Mouse (Mus musculus): ENCODE data around the gene Smoc1.

The Smoc1 gene

DNA sequence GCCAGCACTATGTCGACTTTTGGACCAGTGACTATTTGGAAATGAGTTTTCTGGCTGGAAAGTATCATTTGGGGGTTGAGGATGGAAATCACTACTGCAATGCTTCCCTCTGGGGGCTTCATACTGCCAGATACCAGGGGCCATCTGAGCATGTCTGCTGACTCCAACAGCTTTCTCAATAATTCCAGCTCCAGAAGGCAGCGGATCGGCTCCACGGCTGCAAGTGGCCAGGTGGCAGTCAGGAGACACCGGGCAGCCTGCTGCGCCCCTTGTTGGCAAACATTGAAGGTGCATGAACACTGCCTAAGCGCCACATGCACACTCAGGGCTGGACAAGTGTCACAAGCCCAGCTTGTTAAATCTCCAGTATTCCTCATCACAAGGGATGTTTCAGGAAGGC is 2.2 kb upstream of the Smoc1 start:
- in situ Hi-C loops (cut with MseI, MboI), result no loop called here

DNA sequence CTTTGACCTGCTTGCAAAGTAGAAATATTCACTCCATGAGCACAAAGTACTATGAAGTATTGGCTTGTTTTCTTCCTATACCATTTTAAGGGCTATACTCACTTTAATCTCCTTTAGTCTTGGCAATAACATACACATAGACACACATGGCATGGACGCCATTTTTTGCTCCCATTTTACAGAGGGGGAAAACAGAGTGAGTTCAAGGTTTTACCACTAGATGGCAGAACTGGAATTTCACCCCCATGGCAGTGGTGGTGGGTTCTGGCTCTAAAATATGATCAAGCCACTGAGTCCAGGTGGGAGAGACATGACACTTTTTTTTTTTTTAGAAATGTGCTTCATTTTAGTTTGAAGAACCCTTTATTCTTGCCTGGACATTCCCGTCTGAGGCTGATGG is 1.6 kb upstream of the Smoc1 start:
- in situ Hi-C loops (cut with MseI, MboI), result no loop called here

DNA sequence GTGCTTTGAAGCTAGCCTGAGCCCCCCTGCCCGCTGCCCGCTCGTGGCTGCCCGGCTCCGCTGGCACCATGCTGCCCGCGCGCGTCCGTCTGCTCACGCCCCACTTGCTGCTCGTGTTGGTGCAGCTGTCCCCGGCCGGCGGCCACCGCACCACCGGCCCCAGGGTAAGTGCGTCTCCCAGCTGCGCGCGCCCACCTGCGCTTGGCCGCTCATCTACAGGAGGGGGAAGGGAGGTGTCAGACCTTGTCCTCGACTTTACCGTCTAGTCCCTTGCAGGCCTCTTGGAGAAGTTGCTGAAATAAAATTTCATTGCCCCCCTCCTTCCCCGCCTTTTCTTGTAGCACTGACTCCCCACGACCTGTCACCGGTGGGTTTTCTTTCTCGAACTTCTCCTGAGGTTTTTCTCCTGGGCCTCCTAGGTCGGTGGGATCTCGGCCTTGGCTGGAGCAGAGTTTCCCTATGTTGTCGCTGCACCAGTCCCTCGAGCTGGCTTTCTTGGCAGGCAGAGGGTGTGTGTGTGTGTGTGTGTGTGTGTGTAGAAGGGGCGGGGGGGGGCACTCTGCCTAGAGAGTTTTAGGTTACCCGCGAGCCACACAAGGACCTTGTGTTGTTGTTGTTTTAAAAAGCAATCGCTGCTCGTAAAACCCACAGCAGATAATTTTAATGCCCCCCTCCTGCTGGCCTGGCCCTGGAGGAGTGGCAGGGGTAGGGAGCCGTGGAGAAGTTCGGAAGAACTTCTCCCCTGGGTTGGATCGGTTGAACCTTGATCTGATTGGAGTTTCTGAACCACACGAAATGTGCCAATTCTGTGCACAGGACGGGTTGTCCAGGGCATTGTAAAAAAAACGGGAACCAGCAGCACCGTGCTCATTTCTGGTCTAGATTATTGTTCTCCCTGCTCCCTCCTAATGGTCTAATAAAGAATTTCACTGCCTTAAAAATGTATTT is 661 bp downstream of the Smoc1 start:
- in situ Hi-C loops (cut with MseI, MboI), result no loop called here

DNA sequence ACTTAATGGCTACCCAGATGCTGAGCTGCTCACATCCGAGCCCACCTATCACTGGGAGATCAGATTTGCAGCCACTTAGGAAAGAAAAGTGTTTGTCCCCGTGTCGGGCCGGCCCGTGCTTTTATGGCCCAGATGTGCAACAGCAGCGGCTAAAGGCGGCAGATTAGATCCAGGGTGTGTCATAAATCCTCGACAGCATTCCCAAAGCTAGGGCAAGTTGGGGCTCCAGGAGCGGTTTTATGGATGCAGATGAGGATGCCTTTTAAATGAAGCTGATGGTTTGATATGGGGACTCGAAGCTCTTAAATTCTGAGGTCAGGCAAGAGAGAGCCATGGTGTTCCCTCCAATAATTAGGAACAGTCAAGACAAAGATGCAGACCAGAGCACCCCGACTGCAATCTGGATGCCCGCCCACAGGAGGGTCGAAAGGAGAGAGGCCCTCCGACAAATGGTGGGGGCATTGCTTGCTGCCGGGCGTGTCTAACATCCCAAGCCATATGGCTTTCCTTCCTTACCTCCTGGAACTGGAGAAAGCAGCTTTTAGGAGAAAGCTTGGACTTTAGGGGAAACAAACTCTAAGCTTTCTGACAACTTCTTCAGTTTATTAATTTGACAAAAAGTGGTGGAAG is 1.8 kb downstream of the Smoc1 start:
- in situ Hi-C loops (cut with MseI, MboI), result no loop called here

DNA sequence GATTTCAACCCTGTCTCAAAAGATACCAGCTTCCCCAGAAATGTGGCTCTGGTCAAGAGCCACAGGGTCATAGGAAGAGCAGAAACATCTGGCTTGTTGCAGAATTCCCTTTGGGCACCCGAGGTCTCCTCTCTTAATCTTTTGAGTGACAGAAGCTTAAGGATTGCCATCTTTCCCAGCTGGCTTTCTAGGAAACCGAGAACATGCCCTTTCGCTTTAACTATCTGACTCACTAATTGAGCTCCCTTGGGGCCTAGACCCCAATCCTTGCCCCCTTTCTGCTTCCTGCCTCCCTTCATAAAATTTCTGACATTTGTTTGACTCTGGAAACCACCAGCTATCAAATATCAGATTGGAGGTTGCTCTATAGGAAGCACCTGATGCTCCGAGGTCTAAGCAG is 3.1 kb downstream of the Smoc1 start:
- in situ Hi-C loops (cut with MseI, MboI), result no loop called here

DNA sequence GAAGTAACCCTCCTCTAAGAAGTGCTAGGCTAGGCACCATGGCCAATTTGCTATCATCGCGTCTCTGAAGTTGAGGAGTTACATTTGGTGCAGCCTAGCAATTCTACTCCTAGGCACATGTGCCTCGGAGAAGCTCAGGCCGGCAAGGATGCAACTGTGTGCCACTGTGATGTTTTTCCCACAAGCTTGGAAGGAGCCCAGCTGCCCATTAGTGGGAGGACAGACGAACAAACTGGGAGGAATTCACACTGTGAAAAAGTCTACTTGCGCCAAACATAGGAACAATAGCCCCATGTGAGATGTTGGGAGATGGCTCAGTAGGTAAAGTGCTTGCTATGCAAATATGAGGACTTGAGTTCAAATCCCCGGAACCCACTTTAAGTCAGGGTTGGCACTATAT is 5.0 kb downstream of the Smoc1 start:
- in situ Hi-C loops (cut with MseI, MboI), result no loop called here

DNA sequence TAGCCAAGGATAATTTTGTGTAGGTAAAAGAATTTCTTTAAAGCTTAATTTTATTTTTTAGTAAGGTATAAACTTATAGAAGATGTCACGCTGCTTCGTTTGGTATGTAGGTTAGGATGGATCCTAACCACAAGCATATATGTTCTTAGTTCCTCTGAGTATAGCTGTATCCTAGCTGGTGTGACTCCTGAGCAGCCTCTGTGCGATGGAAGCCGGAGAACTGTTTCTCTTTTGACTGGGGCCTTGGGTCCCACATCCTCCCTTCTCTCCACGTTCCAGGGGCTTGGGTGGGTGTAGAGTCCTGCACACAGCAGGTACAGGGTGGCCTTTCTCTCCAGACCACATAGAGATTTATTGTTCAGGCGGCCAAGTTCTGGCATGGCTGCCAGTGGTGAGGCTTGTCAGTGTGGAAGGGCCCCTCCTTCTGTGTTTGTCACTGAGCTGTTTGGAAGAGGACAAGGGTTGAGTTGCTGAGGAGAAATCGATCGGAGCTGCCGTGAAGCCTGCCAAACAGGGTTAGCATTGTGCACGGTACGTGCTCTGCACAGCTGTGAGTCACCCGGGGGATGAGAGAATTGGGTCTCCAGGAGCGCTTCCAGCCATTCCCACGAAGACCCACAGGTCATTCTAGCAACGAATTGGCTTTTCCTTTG is 6.9 kb downstream of the Smoc1 start:
- in situ Hi-C loops (cut with MseI, MboI), result no loop called here

DNA sequence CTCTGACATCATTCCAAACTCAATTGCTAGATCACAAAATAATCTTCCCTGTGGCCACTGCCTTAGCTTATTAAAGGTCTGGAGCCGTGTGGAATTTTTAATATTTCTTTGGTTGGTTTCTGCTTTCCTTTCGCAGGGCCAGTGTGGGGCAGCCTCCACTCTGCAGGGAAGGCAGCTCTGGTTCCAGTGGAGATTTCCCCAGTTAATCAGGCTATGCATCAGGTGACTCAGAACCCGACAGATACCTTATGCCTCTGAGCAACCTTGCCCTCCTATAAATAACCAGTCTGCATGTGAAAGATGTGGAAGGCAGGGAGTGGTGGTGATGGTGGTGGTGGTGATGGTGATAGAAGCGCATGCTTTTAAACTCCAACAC is 7.4 kb downstream of the Smoc1 start:
- in situ Hi-C loops (cut with MseI, MboI), result no loop called here

DNA sequence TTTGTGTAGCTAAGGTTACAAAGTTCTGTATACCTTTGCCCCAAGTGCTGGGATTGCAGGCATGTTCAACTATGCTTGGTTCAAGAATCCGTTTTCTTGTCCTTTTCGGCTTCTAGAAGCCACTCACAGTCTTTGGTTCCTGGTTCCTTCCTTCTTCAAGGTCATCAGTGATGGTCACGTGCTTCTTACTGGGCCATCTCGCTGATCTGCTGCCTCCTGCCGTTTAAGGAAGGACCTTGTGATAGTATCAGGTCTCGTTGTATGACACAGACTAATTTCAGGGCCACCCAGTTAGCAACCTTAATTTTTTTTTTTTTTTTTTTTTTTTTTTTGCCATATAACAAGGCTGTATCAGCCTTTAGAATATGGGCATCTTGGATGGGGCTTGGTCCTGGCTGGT is 9.2 kb downstream of the Smoc1 start:
- in situ Hi-C loops (cut with MseI, MboI), result no loop called here

DNA sequence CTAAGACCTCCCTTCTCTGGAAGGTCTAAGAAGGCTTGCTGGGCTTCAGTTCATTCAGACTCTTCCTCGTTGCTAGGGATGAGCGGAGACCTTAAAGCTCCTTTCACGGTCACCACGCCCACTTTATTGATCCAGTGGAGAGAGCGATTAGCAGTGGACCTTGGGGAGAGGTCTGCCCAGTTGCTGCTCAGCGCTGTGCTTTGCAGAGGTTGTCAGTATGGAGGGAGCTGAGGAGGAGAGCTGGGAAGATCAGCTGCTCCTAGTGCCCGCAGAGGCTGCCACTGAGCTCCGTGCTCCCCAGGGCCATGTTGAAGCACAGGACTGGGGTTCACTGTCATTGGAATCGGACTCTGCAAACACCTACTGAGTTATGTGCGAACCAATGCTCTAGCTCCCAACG is 17.0 kb downstream of the Smoc1 start:
- in situ Hi-C loops (cut with MseI, MboI), result no loop called here

DNA sequence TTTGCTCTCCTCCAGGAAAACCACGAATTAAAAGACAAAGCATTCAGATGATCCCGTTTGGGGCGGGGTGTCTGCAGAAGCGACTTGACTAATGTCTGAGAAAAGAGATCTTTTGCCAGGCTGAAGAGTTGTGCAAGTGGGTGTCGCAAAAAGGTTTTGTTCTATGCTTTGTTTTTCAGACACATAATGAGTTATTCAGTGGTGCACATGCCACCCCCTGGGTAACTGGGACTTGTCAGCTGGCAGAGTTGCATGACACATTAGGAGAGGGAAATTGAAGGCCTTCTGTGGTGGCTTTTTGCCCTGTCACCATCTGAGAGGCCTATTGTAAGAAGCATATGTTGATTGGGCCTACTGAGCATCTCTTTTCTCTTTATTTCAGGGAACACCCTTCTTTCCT is 20.3 kb downstream of the Smoc1 start:
- in situ Hi-C loops (cut with MseI, MboI), result no loop called here

DNA sequence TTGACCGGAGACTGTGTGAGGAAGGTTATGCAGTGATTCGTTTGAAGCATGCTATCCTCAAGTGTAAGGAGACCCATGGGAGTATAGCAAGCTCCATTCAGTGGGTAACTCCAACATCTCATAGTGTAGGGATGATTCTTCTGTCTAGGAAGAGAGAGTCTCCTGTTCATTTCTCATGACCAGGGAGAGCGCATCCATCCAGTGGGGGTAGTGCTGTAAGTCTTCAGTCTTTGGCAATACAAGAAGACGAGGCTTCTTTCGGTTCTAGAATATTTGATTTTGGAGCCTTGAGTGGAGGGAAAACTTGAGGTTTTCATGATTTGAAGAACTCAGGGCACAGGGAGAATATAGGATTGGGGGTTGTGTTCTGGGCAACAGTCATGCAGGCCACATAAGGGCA is 23.1 kb downstream of the Smoc1 start:
- in situ Hi-C loops (cut with MseI, MboI), result no loop called here

DNA sequence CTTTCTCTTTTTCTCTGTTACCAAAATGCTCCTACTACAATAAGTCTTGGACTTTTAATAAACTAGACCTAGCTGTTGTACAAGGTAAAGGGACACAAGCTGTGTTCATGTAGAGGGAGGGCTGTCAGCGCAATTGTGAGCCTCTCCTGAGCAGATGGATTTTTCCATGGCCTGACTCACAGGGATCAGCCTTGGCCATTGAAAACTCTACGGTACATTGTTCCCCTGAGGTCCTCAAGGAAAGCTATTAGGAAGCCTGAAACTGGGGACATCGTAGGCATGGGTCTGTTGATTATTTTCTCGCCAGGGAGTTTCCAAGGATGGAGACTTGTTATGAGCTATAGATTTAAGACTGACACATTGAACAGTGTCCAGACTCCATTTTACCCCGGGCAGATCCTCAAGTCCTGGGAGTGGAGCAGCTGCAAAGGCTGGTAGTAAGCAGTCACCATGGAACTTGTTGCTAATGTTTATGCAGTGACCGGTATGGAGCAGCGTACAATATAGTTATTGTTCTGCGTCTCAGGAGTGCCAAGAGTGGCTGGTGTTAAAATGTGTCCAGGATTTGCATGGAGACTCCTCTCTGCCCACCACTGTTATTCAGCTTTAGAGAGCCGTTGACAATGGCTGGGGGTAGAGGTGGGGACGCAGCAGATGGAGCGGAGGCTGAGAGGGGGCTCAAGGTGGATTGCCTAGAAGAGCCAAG is 28.5 kb downstream of the Smoc1 start:
- in situ Hi-C loops (cut with MseI, MboI), result no loop called here

DNA sequence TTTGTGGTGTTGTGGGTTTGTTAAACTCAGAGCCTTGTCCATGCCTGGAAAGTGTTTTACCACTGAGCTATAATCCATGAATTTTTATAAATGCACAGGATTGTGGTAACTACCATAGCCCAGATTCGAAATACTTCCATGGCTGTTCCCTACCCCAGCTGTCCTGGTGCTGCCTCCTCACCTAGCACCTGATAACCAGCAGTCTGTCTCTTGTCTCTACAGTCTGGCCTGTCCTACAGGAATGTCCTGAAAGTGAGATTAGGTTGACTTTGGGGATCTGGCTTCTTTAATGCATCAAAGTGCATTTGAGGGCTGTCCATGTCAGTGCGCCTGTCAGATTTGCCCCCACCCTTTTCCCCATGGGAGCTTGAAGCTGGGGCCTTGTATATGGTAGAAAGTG is 29.2 kb downstream of the Smoc1 start:
- in situ Hi-C loops (cut with MseI, MboI), result no loop called here

DNA sequence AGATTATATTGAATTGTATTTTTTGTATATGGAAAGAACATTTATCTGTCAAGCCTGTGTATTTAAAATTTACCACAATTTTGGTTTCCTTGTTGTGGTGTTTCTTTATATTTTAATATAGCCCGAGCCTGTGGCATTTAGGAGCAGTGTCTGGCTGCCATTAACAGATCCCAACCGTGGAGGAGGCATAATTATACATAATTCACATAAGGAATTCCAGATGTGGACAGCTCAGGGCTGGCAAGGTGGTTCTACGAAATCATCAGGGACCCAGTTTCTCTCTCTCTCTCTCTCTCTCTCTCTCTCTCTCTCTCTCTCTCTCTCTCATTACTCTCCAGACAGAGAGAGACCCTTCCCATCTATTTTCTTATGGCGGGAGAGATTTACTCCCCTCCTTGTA is 31.0 kb downstream of the Smoc1 start:
- in situ Hi-C loops (cut with MseI, MboI), result no loop called here

DNA sequence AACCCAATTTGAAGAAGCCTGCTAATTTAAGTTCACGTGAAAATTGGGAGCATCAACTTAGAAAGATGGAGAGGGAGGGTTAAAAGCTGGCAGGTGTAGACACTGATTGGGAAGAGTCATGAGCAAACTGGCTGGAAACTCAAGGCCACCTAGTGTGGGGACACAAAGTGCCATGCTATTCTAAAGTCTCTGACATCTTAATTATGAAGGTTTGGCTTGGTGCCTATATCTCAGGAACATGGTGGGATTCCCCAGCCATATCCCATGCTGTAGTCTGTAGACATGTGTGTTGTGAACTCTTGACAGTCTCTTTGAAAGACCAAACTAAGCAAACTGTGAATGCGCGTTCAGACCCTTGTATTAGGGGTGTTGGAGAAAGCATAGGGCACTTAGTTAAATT is 32.0 kb downstream of the Smoc1 start:
- in situ Hi-C loops (cut with MseI, MboI), result no loop called here

DNA sequence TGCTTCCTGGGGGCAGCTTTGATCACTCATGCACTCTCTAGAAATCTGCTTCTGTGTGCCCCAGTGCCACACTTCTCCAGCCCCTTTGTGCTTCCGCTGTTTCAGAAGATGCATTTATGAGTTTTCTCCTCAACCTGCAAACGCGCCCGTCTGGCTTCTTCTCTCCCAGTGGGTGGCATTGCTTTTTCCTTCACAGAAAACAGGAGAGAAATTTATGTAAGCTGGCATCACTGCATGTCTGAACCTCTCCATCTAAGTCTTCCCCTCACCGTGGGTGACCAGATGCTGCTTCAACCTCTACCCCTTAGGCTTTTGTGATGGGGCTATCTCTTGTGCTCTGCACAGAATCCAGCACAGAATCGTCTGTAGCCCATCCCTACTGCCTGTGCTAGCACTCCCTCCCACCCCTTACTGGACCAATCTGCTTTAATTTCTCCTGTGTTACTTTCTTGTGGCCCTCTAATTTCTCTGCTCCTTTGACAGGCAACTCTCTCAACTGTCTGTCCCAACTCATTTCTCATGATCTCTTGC is 35.3 kb downstream of the Smoc1 start:
- in situ Hi-C loops (cut with MseI, MboI), result no loop called here

DNA sequence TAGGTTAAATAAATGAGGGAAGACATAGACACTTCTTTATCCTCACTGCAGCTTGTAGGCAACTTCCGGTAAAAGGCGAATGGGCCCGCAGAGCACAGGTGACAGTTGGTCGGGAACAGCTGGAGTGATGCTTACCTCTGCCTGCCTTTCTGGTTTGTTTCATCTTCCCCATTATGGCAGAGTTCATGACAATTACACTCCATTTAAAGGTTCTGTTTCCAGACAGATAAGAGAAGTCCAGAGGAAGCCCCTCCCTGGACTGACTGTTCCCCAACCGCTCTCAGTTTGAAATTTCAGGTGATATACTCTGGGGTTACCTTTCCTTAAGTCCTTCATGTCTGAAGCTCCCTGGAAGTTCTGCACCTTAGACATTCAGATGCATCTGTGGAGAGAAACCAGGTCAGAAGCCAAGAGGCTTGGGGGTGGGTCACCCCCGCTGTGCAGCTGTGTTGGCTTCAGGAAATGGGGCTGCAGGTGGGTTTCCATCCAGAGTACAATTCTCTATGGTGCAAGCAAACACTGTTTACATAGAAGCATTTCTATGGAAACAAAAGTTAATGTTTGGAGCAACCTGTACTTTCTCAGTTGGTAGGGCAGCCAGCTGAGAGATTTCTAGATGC is 36.8 kb downstream of the Smoc1 start:
- in situ Hi-C loops (cut with MseI, MboI), result no loop called here

DNA sequence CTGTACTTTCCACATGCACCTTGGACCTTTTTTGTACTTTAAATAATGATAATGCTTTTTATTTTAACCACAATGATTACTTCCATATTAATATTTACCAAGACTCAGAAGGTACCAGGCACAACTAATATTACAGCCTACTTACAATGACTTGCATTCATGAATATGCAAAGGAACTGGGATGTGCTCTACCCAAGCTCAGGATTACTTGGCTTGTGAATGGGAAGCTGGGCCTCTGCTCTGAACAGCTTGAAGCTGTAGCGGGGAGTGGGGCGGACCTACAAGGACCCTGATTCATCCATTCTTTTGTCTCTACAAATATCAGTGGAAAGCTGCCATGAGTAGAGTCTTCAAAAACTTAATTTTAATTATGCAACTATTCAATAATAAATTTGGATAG is 47.5 kb downstream of the Smoc1 start:
- in situ Hi-C loops (cut with MseI, MboI), result no loop called here

DNA sequence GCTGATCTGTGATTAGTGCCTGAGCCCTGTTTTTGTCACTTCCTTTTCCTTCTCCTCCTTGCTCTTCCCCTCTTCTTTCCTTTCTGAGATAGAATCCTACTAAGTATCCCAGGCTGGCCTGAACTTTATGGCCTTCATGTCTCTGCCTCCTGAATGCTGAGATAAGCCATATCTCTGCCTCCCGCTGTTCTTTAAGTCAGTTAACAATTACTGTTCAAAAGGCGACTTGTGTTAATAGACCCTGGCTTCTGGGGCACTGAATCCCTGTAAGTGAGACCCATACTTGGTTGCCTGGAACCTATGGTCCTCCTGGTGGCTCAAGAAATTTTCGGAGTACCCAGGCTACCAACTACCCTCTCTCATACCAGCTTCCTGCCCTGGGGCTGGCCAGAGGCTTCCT is 48.3 kb downstream of the Smoc1 start:
- in situ Hi-C loops (cut with MseI, MboI), result no loop called here

DNA sequence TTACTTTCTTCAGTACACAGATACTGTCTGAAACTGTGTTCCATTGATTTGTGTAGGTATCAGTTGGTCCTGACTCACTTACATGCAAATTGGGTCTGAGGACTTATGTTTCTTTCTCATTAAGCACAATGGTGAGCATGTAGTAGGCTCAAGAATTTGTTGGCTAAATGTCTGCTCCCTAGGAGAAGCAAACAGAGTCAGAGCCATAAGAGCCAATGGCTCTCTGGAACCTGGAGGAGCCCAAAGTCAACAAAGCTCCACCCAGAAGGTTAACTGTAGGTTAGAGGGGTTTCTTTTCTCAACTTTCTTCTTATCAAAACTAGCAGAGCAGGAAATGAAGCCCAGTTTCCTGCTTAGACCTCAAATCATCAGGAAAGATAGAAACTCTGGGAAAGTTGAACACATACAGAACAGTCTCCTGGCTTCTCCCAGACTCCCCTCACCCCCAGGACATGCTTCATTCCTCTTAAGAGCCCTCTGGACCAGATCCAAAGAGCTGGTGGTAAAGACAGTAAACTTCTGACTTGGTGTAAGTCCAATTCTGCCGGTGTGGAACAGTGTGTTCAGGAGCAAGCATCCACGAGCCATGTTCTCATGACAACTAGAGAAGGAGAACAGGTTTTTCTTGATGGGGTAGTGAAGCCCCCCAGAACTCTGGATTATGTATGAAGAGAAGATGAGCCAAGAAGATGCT is 51.5 kb downstream of the Smoc1 start:
- in situ Hi-C loops (cut with MseI, MboI), result no loop called here

Measured in mouse trophoblast stem cell (cell line).